Mouse (Mus musculus) testis, postnatal 10 days (tissue): ENCODE results near the gene Zfp865.
"Not testable (repeated sequence)": the region's sequence is repeated elsewhere in the genome, so short reads cannot be mapped to it uniquely, and the experiment has no call there.

ENCODE experiments used
- DNase-seq: peaks from one replicate; pipeline ENCODE4 v3.0.0; 2021; ENCODE audit warnings: low spot score

Zfp865 gene

DNA sequence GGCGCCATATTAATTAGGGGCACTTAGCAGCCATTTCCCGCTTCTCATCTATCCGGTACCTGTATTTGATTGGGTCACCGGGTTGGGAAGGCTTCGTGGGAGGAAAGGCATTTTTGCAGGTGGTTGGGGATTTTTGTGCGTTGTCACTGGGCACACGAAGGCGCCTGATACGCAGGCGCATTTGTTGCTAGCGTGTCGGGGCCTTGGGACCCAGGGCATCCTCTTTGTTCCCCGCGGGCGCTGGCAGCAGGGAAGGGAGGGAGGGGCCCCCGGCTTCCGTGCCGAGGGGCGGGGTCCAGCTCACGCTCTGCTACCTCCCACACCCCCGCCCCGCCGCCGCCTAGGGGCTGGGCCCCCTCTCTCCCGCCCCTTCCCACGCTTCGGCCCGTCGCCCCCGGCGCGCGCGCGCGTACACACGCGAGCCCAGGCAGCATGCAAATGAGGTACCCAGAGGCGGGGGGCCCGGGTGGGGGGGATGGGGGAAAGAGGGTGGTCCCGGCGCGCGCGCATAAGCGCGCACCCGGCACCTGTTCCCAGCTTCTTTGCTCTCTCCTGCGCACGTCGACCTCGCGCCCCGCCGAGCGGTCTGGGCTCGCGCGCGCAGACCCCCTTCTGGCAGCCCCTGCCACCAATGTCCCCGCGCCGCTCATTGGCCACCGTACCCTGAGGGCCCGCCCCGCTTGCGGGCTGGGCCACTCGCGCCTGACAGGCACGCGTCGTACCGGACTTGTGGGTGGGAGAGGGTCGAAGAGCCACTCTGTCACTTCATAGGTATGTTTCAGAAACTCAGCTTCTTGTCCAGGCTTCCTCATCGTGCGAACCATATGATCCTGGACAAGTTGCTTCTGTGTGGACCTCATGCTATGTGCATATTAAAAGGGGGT lies 4.8 kb upstream of the Zfp865 start, which contains the start of gene Gm44973:
TSS of gene Gm44973 (plus strand) at position 379 of the 884 bp plus-strand sequence.
- DNase-seq: peak; percentile 98

DNA sequence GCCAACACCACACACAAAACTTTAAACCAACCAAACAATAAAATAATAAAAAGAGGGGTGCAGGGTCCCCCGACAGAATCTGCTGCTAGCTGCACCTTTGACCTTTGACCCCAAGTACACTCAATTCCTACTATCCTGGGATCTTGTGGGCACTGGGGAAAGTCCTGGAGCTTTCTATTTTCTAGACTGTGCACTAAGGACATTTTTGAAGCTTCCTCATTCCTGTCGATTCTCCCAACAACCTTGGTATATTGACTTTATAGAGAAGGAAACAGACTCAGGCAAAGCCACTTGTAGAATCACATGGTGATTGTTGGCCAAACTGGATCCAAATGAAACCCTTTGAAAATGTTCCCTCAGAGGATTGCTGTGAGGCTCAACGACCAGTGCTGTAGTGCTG lies 4.1 kb upstream of the Zfp865 start:
- DNase-seq: no peak

DNA sequence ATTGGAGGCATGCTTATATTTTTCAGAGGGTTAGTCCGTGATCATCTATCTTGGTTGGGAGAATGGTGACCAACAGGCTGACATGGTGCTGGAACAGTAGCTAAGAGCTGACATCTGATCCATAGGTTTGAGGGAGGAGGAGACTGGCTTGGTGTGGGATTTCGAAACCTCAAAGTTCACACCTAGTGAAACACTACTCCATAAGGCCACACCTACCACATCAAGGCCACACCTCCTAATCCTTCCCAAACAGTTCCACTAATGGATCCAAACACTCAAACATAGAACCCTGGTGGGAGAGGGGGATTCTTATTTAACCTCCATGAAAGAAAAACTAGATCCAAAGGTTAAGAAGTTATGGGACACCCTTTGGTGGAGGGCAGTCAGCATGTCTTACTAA lies 3.3 kb upstream of the Zfp865 start:
- no peak for DNase-seq

DNA sequence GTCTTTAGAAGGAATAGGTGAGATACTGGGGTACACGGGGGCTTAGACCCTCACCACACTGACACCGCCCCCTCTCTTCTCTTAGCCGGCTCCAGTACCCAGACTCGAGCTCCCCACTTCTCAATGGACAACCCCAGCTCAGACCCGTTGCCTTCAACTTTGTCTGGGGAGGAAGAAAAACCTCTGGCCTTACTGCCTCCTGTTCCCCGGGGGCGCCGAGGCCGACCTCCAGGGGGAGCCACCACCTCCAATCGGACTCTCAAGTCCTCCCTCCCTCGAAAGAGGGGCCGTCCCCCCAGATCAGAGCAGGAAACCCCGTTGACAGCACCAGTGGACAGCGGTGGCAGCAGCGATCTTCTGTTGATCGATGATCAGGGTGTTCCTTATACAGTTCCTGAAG lies 2.8 kb upstream of the Zfp865 start:
- DNase-seq: peak; percentile 79

DNA sequence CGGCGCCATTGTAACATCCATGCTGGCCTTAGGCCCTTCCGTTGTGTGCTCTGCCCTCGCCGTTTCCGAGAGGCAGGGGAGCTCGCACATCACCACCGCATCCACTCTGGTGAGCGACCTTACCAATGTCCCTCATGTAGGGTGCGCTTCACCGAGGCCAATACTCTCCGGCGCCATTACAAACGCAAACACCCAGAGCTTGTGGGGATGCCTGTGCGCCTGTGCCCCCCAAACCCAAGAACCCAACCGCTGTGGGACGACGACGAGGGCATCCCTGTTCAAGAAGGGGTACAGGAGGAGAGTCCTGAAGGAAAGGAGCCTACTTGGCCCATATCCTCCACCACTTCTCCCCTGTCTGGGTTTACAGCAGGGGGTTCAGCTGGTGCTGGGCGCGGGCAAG lies 2.2 kb upstream of the Zfp865 start:
- DNase-seq: no peak

DNA sequence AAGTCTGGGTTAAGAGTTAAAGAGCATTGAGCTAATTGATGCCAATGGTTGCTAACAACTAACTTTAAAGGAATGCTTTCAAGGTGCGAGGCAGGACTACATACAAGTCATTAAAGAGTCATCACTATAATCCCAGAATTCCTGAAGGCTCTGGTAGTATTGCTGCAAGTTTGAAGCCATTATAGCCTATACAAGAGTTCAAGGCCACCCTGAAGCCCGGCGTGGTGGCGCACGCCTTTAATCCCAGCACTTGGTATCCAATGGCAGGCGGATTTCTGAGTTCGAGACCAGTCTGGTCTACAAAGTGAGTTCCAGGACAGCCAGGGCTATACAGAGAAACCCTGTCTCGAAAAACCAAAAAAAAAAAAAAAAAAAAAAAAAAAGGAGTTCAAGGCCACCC lies 600 bp upstream of the Zfp865 start:
- DNase-seq: not testable (repeated sequence)

DNA sequence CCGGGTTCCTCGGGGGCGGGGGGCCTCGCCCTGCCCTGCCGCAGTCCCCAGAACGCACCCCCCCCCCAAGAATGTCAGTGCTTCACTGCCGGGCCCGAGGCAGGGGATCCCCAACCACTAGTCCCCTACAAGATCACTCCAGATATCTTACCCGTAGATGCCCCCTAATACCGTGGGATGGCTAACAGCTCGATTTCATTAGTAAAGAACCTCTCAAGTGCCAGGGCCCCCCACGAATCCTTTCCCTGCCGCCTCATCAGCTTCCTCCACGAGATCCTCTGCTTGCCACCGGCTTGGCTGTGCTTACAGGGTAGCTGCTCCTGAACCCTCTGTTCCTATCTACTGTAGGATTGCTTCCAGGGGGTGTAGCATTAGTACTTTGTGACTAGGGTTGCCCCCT lies 509 bp downstream of the Zfp865 start:
- DNase-seq: no peak

DNA sequence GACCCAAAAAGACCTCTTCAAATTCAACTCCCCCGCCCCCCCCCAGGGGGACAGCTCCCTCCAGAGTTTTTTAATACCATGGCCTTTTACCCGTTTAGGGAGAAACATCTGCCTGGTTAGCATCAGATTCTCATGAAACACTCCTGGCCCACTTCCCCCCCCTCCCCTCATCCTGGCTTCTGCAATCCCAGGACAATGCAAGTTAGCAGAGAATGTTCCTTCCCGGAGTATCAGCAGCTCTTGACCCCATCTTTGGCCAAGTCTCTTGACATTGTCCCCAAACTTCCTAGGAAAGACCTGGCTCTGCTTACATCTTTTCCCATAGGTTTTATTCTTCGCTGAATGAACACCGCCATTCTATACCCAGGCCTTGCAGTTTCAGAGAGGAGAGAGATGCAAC lies 1.0 kb downstream of the Zfp865 start:
- DNase-seq: no peak

DNA sequence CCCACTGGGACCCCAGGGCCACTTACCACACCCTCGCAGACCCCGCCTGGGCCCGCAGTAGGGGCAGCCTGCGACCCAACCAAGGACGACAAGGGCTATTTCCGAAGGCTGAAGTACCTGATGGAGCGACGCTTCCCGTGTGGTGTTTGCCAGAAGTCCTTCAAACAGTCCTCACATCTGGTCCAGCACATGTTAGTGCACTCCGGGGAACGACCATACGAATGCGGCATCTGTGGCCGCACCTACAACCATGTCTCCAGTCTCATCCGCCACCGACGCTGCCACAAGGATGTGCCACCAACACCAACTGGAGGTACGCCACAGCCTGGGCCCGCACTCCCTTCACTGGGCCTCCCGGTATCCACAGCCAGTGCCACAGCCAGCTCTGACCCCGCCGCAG lies 9.4 kb downstream of the Zfp865 start:
- no peak for DNase-seq

DNA sequence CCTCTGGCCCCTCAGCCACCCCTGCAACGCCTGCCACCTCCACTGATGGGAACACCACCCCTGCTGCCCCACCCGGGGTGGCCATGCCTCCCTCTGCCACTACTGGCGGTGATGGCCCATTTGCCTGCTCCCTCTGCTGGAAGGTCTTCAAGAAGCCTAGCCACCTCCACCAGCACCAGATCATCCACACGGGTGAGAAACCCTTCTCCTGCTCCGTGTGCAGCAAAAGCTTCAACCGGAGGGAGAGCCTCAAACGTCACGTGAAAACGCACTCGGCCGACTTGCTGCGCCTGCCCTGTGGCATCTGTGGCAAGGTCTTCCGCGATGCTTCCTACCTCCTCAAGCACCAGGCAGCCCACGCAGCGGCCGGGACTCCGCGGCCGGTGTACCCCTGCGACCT lies 9.8 kb downstream of the Zfp865 start:
- peak; percentile 49 for DNase-seq

DNA sequence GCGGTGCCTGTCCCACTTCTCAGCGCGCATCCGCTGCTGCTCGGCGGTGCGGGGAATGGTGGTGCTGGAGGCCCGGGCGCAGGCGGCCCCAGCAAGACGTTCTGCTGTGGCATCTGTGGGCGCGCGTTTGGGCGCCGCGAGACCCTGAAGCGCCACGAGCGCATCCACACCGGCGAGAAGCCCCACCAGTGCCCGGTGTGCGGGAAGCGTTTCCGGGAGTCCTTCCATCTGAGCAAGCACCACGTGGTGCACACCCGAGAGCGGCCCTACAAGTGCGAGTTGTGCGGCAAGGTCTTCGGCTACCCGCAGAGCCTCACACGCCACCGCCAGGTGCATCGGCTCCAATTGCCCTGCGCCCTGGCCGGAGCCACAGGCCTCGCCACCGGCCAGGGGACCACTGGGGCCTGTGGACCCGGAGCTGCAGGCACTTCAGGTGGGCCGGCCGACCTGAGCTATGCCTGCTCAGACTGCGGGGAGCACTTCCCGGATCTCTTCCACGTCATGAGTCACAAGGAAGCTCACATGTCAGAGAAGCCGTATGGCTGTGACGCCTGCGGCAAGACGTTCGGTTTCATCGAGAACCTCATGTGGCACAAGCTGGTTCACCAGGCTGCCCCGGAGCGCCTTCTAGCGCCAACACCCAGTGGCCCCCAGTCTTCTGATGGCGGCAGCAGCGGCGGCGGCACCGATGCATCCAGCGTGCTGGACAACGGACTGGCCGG lies 10.5 kb downstream of the Zfp865 start:
- no peak for DNase-seq

DNA sequence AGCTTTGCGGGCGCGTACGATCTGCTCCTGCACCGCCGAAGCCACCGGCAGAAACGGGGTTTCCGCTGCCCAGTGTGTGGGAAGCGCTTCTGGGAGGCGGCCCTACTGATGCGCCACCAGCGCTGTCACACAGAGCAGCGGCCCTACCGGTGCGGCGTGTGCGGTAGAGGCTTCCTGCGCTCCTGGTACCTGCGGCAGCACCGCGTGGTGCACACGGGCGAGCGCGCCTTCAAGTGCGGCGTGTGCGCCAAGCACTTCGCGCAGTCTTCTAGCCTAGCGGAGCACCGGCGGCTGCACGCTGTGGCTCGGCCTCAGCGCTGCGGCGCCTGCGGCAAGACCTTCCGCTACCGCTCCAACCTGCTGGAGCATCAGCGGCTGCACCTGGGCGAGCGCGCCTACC lies 11.3 kb downstream of the Zfp865 start:
- DNase-seq: no peak

DNA sequence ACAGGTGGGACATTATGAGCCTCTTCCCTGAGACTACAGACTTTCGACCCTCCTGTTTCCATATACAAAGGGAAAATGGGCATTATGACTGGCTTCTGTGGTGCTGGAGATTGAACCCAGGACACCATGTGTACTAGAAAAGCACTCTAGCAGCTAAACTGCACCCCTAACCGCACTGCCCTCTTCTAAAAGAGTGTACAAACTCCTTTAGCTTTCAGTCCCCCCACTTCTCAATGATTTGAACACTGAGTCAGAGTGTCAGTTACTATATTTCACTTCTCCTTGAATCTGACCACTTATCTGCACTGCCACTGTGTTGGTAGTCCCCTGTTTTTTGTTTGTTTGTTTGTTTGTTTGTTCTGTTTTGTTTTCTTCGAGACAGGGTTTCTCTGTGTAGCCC lies 13.6 kb downstream of the Zfp865 start, which contains the start of gene 4632433K11Rik:
TSS of gene 4632433K11Rik (plus strand) at position 301 of the 400 bp plus-strand sequence.
- DNase-seq: no peak

DNA sequence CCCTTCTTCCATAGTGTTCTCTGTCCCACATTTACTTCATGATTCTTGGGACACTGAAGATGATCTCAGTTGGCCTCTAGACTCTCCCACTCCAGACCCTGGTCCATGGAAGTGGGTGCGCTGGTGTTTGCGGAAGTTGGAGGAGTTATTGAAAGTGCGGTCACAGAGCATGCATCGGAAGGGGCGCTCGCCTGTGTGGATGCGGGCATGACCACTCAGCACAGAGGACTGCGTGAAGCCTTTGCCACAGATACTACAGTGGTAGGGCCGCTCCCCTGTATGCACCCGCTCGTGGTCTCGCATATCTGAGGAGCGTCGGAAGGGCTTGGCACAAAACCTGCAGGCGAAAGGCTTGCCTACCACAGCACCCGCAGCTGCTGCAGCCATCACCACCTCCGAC lies 15.5 kb downstream of the Zfp865 start:
- DNase-seq: no peak

DNA sequence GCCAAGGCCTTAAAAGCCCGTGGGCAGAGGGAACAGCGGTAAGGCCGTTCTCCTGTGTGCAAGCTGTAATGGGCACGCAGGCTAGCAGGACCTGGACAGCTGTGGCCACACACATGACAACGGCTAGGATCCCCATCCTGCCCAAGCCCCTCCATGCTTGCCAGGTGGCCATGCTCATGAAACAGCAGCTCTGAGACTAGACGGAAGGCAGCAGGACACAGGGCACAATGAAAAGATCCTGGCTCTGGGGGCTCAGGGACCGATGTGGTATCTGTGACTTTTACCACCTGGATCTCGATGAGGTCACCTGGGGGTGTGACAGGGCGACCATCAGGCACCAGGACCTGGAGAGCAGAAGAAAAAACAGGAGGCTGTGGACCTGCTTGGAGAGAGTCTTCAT lies 16.0 kb downstream of the Zfp865 start:
- no peak for DNase-seq

DNA sequence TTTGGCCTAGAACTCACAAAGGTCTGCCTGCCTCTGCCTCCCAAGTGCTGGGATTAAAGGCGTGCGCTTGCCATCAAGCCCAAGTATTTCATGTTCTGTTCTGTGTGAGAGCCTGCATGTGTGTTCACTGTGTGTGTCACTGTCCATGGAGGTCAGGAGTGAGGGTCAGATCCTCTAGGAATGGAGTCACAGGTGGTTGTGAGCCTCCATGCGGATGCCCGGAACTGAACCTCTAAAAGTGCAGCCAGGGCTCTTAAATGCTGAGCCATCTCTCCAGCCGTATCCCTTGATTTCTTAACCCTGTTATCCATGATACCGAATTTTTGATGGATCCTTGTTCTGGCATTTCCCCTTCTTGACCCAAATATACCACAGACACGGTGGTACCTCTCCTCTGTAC lies 16.9 kb downstream of the Zfp865 start:
- no peak for DNase-seq

DNA sequence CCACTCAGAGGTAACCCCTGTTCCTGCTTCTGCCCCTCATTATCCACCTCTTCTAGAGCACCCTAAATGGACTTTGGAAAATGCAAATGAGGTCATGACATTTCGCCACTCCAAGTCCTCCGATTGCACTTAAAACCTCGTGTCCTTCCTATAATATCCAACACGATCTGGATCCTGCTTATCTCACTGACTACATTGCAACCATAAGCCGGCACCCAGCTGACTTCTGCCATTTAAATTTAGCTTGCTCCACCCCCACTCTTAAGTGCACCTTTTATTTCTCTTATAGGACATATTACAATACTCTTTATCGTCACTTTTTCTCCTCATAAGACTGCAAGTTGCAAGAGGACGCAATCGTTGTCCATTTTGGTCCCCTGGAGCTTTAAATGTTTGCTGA lies 17.3 kb downstream of the Zfp865 start:
- no peak for DNase-seq

DNA sequence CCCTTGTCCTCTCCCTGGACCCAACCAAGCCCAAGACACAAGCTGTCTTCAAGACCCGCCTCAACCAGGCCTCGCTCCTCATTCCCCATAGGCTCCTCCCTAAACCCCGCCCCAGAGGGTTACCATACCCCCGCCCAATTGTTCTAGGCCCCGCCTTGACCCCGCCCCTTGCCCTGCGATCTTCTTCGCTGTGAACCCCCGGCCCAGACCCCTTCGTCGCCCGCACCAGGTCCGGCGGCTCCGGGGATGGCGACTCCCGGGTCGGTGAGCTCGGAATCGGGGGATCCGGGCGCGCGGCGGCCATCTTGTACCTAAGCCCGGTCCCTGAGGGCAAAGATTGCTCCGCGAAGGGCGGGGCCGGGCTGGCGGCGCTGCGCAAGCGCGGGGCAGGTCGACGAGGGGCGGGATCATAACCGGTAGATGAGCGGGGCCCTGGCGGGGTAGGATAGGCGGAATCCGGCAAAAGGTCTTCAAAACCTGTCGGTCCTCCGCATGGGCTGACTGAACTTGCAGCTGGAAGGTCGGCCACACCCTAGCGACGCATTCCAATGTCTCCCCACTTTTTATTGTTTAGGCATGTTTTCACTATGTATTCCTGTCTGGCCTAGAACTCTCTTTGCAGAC lies 18.0 kb downstream of the Zfp865 start, which contains the start of gene Zfp784:
TSS of gene Zfp784 (minus strand) at position 338 of the 624 bp plus-strand sequence.
- DNase-seq: peak; percentile 95

DNA sequence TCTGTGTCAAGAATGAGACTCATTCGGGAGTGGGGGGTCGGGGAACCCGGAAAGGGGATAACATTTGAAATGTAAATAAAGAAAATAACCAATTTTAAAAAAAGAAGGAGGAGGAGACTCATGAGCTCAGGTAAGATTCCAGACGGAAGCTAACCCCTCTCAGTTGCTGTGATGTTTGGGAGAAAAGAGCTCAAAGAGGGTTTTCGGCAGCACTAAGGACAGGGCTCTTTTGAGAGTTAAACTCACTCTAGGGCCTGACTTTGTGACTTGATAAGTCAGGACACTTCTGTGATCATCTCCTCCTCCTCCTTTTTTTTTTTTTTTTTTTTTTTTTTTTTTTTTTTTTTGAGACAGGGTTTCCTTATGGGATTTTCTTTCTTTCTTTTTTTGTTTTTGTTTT lies 18.8 kb downstream of the Zfp865 start:
- DNase-seq: no peak

DNA sequence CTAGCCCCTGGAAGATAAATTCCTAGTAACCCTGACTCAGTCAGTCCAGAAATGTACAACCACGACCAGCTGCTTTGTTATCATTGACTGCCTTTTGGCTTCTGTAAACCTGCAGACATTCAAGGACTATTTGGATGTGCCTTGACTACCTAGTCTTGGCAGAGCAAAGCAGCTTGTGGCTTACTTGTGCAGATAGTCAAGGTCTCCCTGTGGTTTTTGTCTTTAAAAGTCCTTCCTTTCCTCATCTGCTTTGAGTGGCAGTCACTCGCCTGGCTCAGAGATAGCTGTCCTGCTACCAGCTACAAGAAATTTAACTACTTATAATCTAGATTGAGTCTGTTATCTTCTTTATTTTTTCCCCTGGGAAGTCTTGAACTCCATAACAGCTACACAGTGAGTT lies 24.8 kb downstream of the Zfp865 start:
- no peak for DNase-seq

DNA sequence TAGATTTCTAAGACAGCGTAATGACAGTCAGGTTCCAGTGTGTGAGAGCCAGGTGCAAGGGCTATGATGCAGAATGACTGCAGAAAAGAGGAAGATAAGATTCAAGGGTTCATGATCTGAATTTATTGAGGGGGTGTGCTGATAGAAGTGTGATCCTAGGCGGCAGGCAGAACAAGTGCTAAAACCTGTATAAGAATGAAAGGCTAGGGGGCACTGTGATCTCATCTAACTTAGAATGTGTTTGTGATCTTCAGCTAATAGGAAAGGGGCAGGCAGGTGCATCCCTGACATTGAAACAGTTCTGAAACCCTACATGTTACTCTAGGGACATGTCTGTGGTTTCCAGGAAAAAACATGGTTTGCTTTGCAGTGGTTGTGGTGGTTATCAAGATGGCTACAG lies 25.9 kb downstream of the Zfp865 start:
- DNase-seq: no peak

DNA sequence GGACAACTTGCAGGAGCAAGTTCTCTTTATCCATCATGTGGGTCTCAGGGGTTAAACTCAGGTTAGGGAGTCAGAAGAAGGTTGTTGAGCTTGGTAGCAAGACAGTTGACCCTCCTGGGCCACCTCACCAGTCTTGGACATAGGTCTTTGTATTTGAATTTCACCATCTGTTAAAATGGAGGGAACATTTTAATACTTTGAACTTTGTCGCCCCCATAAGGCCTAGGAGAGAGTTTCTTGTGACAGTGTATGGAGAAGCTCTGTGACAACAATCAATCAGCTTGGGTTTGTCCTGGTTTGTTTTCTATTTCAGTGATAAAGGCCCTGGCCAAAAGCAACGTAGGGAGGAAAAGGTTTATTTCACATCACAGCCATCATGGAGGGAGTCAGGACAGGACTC lies 27.1 kb downstream of the Zfp865 start:
- no peak for DNase-seq
